Mouse (Mus musculus): ENCODE results near the gene Aloxe3.

DNA sequence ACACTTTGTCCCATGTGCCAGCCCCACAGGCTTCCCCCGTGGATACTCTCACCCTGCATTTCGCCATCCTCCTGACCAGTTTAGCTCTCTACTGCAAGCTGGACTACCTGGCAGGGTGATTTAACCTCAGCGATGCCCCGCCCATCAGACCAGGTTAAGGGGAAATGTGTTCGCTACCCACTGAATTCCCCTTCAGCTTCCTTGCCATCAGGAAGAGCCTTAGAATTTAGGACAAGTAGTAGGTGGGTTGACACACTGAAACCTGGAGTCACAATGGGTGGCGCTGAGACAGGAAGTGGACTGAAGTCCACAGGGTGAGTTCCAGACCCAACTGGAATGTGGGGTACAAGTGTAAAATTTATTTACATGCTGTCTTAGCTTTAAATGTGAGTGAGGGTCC is 72.0 kb downstream of the Aloxe3 start, which contains the start of gene Alox8:
- no peak for TF ChIP-seq GATA1 (IDR thresholded peaks at IDR 0.05; ENCODE audit: low read length)
- no peak for TF ChIP-seq TAL1 (IDR thresholded peaks at IDR 0.05; ENCODE audit: low read length)

Measured in erythroblast, embryonic 14.5 days (primary cell).